Mouse (Mus musculus) testis, adult 2 months (tissue): ENCODE data around the gene Atp2b2. TPM values are rescaled to one million over a fixed set of nuclear protein-coding genes. Genes with fewer than 3 reads are reported as not detected.

Experiments
- H3K27ac ChIP-seq: fragments of 200-500 bp; 2 replicates; pipeline ENCODE4 v1.5.1; 2012; ENCODE audit warnings: low read depth, low read length; ENCODE audit not compliant: control insufficient read depth, insufficient read depth
- H3K27me3 ChIP-seq: fragments of 200-500 bp; 2 replicates; pipeline ENCODE4 v1.6.1; 2012; ENCODE audit warnings: mild to moderate bottlenecking, low read length, moderate library complexity; ENCODE audit not compliant: control insufficient read depth, insufficient read depth
- H3K36me3 ChIP-seq: fragments of 200-500 bp; 2 replicates; pipeline ENCODE4 v1.6.1; 2012; ENCODE audit warnings: mild to moderate bottlenecking, low read length; ENCODE audit not compliant: control insufficient read depth, insufficient read depth
- H3K4me1 ChIP-seq: fragments of 200-500 bp; 2 replicates; pipeline ENCODE4 v1.6.1; 2012; ENCODE audit warnings: low read length; ENCODE audit not compliant: control insufficient read depth, insufficient read depth
- H3K4me3 ChIP-seq: fragments of 200-500 bp; 2 replicates; pipeline ENCODE4 v1.5.1; 2012; ENCODE audit warnings: low read depth, mild to moderate bottlenecking, low read length, moderate library complexity, mixed read lengths; ENCODE audit not compliant: control insufficient read depth
- CTCF ChIP-seq: fragments of 200-500 bp; IDR thresholded peaks from 2 replicates; pipeline ENCODE4 v1.5.1; 2012; ENCODE audit warnings: low read depth, mild to moderate bottlenecking, inconsistent platforms, low read length, moderate library complexity; ENCODE audit not compliant: control insufficient read depth, insufficient read depth, insufficient replicate concordance
- POLR2A ChIP-seq: fragments of 200-500 bp; IDR thresholded peaks from 2 replicates; pipeline ENCODE4 v1.6.1; 2012; ENCODE audit warnings: low read depth, mild to moderate bottlenecking, inconsistent platforms, low read length, moderate library complexity; ENCODE audit not compliant: control insufficient read depth
- polyA plus RNA-seq: library from polyadenylated mRNA; depleted of rRNA; stranded (reverse); fragments of >200 nt; gene quantifications from 2 replicates; pipeline ENCODE4 v1.2.3, GENCODE M21; 2012

Gene Atp2b2
- polyA plus RNA-seq, 1 experiment = 0.85 TPM

- TF ChIP-seq POLR2A = no peak
- no peak for TF ChIP-seq CTCF
- H3K36me3 ChIP-seq = no peaks in the 10 kb centered on the region
- H3K27ac ChIP-seq = no peak overlapping the region
- no peaks in the 10 kb centered on the region for H3K27me3 ChIP-seq
- H3K4me1 ChIP-seq = peaks cover 11% of the 10 kb centered on the region
- no peak overlapping the region for H3K4me3 ChIP-seq
These were observed 153.2 kb downstream of the Atp2b2 start for GRCm38 (mm10) chr6:113889180-113889579.

DNA sequence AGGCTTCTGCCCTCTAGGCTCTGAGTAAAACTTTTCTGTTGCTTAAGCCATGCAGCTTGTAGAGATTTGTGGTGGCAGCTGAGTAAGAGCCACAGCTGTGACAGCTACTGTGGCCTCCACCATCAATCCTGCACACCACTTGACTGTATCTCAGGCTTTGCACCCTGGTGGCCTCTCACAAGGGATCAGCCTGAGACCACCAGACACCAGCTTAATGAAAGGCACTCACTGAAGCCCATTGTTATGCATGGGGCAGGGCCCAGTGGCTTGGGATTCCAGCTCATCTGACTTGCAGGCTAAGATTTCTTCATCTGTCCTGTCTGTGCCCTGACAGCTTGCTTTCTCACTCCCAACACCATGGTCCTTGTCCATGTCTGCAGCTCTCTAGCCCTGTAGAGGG lies 155.5 kb downstream of the Atp2b2 start:
- TF ChIP-seq POLR2A (no peak), CTCF (no peak)
- Histone ChIP-seq H3K27ac (no peak overlapping the region), H3K4me1 (peaks cover 11% of the 10 kb centered on the region)

DNA sequence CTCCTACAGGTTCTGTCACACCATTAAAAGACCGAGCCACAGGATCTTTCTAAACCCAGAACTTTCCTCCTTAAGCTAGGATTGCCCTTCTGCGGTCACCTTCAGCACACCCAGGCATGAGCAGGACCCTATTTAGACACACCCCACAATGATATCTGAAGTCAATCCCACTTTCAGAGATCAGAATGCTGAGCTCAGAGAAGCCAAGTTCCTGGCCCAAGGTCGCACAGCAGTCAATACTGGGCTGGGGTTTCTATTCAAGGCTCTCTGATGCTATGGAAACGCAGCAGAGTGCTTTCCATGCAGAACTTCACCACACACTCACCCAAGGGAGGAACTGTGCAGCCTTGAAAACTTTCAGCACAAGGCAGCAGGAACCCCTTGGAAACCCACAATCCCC lies 157.6 kb downstream of the Atp2b2 start:
- no peak overlapping the region for H3K4me3 ChIP-seq
- no peaks in the 10 kb centered on the region; the same call in 1 of the 2 replicates for H3K4me1 ChIP-seq
- no peak for TF ChIP-seq CTCF
- no peak for TF ChIP-seq POLR2A
- no peak overlapping the region for H3K27ac ChIP-seq
- H3K27me3 ChIP-seq = no peaks in the 10 kb centered on the region
- no peaks in the 10 kb centered on the region for H3K36me3 ChIP-seq

More for the DNA sequence above, 155.5 kb downstream of the Atp2b2 start:
- no peak overlapping the region for H3K4me3 ChIP-seq
- no peaks in the 10 kb centered on the region for H3K36me3 ChIP-seq
- no peaks in the 10 kb centered on the region for H3K27me3 ChIP-seq

DNA sequence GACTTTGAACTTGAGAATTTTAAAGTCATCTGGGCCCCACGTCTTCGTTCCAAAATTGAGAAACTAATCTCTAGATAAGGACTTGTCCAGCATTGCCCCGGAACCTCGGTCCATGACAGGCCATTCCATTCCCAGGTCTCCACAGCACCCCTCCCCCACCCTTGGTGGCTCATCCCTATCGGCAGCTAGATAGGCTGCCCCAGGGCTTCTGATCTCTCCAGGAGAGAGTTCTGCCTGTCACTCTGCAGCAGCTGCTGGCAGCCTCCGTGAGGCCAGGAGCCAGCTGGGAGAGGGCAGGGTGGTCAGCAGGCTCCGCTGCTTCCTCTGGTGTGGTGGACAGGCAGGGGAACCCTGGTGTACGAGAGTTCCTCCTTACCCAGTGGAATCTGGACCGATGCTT lies 159.2 kb downstream of the Atp2b2 start:
- Histone ChIP-seq H3K4me3 (no peak overlapping the region), H3K36me3 (no peaks in the 10 kb centered on the region), H3K27me3 (no peaks in the 10 kb centered on the region), H3K27ac (no peak overlapping the region), H3K4me1 (no peaks in the 10 kb centered on the region; the same call in 1 of the 2 replicates)
- no peak for TF ChIP-seq POLR2A
- TF ChIP-seq CTCF = no peak

DNA sequence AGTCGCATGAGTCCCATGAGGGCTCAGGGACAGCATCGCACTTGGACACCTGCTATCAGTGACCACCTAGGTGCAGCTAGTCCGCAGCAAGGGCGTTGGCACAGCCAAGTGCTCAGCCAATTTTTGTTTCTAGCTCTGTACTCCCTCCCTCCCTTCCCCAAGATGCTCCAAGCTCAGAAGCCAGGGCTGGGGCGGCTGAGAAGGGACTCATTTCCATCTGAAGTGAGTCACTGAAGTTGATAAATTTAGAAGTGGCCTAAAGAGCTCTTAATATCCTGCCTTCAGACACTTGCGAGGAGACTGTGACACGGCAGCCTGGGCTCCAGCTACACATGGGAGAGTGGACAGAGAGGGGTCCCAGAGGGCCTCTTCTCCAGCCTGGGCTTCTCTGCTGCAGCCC lies 160.0 kb downstream of the Atp2b2 start:
- Histone ChIP-seq H3K27ac (no peak overlapping the region), H3K4me3 (no peak overlapping the region), H3K27me3 (no peaks in the 10 kb centered on the region), H3K36me3 (no peaks in the 10 kb centered on the region), H3K4me1 (no peaks in the 10 kb centered on the region; the same call in 1 of the 2 replicates)
- no peak for TF ChIP-seq CTCF
- TF ChIP-seq POLR2A = no peak

- TF ChIP-seq CTCF = no peak
- no peaks in the 10 kb centered on the region; the same call in 1 of the 2 replicates for H3K4me1 ChIP-seq
- no peaks in the 10 kb centered on the region for H3K27me3 ChIP-seq
- no peak overlapping the region for H3K4me3 ChIP-seq
- H3K27ac ChIP-seq = no peak overlapping the region
- H3K36me3 ChIP-seq = no peaks in the 10 kb centered on the region
These were observed 160.7 kb downstream of the Atp2b2 start for GRCm38 (mm10) chr6:113881561-113882243.

DNA sequence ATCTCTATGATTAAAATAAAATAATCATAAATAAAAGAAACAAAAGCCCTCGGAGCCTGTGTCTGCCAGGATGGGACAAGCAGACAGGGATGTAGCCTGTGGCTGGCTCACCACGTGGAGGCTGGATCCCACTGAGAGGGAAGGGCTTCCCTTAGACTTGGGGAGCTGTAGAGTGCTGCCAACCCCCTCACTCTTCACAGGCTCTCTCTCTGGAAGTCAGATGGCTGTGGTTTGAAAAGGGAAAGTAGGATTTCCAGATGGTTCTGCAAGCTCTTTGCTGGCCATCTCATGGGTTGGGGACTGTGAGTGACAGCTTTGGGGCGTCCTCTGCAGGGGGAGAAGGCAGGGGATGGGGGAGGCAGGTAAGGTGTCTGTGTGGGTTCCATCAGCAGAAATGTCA lies 163.0 kb downstream of the Atp2b2 start:
- Histone ChIP-seq H3K36me3 (no peaks in the 10 kb centered on the region), H3K27ac (no peak overlapping the region), H3K4me3 (no peak overlapping the region), H3K4me1 (no peaks in the 10 kb centered on the region; the same call in 1 of the 2 replicates), H3K27me3 (no peaks in the 10 kb centered on the region)
- TF ChIP-seq POLR2A (no peak), CTCF (no peak)
